Mouse (Mus musculus): ENCODE measurements around the gene Gm20605. TPM values are rescaled to one million over a fixed set of nuclear protein-coding genes. Genes with fewer than 3 reads are reported as not detected.

Gene Gm20605
- polyA plus RNA-seq, 1 experiment from 2014 or later, result 12.9 TPM

DNA sequence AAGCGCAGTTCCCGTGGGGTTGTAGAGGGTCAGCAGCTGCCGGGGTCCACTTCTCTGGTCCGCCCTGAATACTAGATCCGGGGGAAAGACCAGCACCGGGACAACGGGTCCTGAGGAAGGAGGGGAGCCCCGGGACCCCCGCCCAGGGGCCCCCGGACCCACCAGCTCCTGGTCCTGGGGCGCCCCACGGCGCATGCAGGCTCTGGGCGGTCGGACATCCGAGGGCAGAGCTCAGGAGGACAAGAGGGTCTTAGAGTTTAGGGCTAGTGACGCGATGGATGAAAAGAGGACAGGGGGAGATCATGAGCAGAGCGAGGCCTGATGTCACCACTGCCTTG is 28.7 kb upstream of the Gm20605 start:
- H3K36me3 ChIP-seq, result peaks cover 8% of the 10 kb centered on the region
- H3K4me2 ChIP-seq (replicated peaks), result peak overlapping the region; percentile 96
- no peaks in the 10 kb centered on the region for H3K27me3 ChIP-seq
- WGBS, result 2% methylated on average over 19 of the region's 19 CpGs
- ATAC-seq (ENCODE audit: low FRiP score, low read depth), result no peak; the same call in 1 of the 2 replicates
- H3K4me1 ChIP-seq, result peaks cover 34% of the 10 kb centered on the region
- peak overlapping the region; percentile 76 for H3K27ac ChIP-seq (replicated peaks)
- H3K9me3 ChIP-seq, result no peaks in the 10 kb centered on the region
- peak overlapping the region; percentile 86 for H3K9ac ChIP-seq (replicated peaks)
- H3K4me3 ChIP-seq, result peak overlapping the region; percentile 76

DNA sequence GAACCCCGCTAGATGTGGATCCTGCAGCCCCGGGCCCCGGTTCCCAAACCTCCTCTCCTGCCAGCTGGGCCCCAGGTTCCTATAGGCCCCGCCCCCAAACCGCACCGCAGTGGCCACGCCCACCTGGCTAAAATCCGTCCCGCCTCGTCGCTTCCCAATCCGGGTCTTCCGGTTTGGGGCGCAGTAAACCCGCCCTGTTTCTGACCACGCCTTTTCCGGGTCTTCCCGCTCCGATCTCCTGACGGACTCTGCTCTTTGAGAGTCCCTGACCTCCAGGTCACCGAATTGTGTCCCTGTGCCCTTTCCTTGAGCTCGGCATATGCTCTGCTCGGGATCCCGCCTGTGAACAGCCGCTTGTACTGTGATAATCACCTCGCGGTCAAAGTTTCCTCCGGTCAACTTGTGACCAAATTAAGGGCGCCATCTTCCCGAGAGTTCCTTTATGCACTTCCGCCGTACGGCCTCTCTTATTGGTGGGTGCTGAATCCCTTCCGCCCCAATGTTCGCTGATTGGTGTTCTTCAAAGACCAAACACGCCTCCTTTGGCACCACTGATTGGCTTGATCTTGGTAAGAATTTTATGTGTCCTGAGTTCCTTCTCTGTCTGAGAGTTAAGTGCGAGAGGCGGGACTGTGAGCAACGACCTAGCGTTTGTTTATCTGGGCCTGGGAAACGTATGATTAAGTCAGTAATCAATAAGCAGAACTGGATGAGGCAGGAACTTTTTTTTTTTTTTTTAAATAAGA is 28.2 kb upstream of the Gm20605 start, which contains the start of gene Mospd3:
Gene Mospd3, minus strand, starts transcription at position 440 of the 746 bp plus-strand sequence.
- Histone ChIP-seq H3K4me3 (peak within 1 kb of the TSS; percentile 76), H3K36me3 (peaks cover 11% of the 10 kb centered on the region), H3K9ac (replicated peaks) (peak within 1 kb of the TSS; percentile 86), H3K4me2 (replicated peaks) (peak within 1 kb of the TSS; percentile 96), H3K4me1 (peaks cover 34% of the 10 kb centered on the region), H3K9me3 (no peaks in the 10 kb centered on the region), H3K27me3 (no peaks in the 10 kb centered on the region), H3K27ac (replicated peaks) (peak within 1 kb of the TSS; percentile 76)
- peak; percentile 96 for ATAC-seq (ENCODE audit: low FRiP score, low read depth)
- WGBS, result under 1% methylated on average over 41 of the region's 41 CpGs

DNA sequence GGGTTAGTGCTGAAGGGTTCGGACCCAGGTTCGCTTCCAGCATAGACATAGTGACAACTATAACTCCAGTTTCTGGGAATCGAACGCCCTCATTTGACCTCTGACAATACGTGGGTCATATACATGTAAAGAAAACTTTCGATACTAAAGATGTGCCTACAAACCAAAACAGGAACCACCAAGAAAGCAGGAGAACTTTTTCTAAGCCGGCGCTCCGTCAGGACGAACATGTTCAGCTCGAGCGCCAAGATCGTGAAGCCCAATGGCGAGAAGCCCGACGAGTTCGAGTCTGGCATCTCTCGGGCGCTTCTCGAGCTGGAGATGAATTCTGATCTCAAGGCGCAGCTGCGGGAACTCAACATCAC is 27.6 kb upstream of the Gm20605 start:
- Histone ChIP-seq H3K4me3 (peak overlapping the region; percentile 76), H3K27ac (replicated peaks) (peak overlapping the region; percentile 36; the same call in 1 of the 2 replicates), H3K36me3 (peaks cover 11% of the 10 kb centered on the region), H3K4me2 (replicated peaks) (peak overlapping the region; percentile 96), H3K27me3 (no peaks in the 10 kb centered on the region), H3K4me1 (peaks cover 34% of the 10 kb centered on the region), H3K9me3 (no peaks in the 10 kb centered on the region), H3K9ac (replicated peaks) (peak overlapping the region; percentile 43)
- ATAC-seq (ENCODE audit: low FRiP score, low read depth), result no peak
- under 1% methylated on average over 22 of the region's 22 CpGs for WGBS

DNA sequence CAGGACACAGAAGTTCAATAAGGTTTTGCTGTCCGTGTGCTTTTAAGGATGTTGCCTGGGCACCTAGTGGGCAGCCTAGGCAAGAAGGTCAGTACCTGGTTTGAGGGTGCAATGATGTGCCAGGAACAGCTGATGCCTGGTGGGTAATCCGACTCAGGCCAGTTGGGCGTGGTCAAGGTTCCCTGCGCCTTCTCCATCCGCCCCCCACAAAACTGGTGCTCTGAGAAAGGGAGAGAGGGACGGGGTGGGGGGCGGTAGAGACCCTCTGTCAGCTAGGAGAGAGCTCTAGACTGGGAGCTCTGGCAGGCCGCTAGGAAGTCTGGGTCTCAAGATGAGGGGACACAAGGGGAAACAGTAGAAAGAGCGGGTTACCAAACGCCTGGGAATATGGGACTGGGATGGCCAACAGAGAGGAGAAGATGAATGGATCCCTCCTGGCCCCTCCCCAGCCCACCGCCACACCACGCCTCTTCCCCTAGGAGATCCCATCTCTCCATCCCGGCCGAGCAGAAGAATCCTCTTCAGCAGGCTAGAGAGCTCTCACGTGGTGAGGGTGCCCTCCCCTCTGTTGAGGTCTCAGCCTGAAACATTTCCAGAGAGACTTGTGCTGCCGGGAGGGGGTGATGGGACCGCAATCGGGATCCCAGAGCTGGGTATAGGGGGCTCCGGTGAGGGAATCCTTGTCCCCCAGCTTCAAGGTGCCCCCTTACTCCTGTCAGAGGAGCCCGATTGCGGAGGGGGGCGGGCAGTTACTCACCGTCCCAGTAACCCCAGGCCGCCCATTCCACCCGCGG is 20.9 kb upstream of the Gm20605 start:
- H3K9ac ChIP-seq (replicated peaks), result peak overlapping the region; percentile 28; the same call in 1 of the 2 replicates
- H3K27me3 ChIP-seq, result peaks cover 29% of the 10 kb centered on the region
- peaks cover 38% of the 10 kb centered on the region for H3K4me1 ChIP-seq
- no peak for ATAC-seq (ENCODE audit: low FRiP score, low read depth)
- H3K4me2 ChIP-seq (replicated peaks), result peak overlapping the region; percentile 39
- H3K9me3 ChIP-seq, result no peaks in the 10 kb centered on the region
- H3K36me3 ChIP-seq, result 0 out of 2 replicates have a peak, but pooled peaks cover 2% of the 10 kb centered on the region
- H3K27ac ChIP-seq (replicated peaks), result no peak overlapping the region
- H3K4me3 ChIP-seq, result peak overlapping the region; percentile 17
- 8% methylated on average over 26 of the region's 26 CpGs for WGBS

DNA sequence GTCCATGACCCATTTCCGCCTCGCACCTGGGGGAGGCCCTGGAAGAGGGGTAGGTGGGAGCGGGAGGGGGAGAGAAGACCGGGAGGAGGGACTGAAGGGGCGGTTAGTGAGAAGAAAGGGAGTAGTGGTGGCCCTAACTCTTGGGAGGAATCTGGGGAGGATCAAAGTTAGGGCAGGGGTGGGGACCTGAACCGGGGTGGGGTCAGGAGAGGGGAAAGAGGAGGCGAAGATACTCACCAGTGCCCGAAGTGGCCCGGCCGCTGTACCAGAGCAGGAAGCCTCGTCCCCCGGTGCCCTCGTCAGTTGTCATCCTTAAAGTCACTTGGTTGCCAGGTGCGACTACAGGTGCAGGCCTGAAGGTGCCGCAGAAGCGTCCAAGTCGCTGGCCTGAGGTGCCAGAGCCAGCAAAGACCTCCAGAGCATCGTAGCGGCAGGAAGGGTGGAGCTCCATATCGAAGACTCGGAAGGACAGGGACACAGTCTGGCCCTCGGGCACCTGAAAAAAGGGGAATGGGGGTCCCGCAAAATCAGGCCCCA is 20.3 kb upstream of the Gm20605 start:
- Histone ChIP-seq H3K4me1 (peaks cover 38% of the 10 kb centered on the region), H3K27ac (replicated peaks) (no peak overlapping the region), H3K4me3 (peak overlapping the region; percentile 17), H3K9ac (replicated peaks) (peak overlapping the region; percentile 28; the same call in 1 of the 2 replicates), H3K9me3 (no peaks in the 10 kb centered on the region), H3K36me3 (0 out of 2 replicates have a peak, but pooled peaks cover 2% of the 10 kb centered on the region), H3K27me3 (peaks cover 29% of the 10 kb centered on the region), H3K4me2 (replicated peaks) (peak overlapping the region; percentile 39)
- ATAC-seq (ENCODE audit: low FRiP score, low read depth), result no peak
- 18% methylated on average over 23 of the region's 23 CpGs for WGBS

DNA sequence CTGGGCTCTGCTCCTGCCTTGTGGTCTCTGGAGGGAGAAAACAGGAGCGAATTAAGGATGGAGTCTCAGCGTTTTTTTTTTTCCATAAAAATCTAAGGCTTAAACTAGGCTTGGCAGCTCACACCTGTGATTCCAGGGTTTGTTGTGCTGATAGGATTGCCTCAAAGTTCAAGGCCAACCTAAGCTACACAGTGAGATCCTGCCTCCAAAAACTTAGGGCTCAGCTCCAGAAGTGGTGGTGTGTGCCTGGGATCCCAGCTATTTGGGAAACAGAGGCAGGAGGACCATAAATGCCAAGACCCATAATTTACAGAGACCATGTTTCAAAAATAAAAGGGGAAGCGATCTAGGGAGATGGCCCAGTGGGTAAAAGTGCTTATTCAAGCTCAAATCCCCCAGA is 19.7 kb upstream of the Gm20605 start:
- Histone ChIP-seq H3K27me3 (peaks cover 29% of the 10 kb centered on the region), H3K27ac (replicated peaks) (no peak overlapping the region), H3K4me3 (no peak overlapping the region), H3K9ac (replicated peaks) (no peak overlapping the region), H3K9me3 (no peaks in the 10 kb centered on the region), H3K4me1 (peaks cover 38% of the 10 kb centered on the region), H3K36me3 (0 out of 2 replicates have a peak, but pooled peaks cover 2% of the 10 kb centered on the region), H3K4me2 (replicated peaks) (no peak overlapping the region)
- 65% methylated on average over 3 of the region's 3 CpGs for WGBS
- no peak for ATAC-seq (ENCODE audit: low FRiP score, low read depth)

DNA sequence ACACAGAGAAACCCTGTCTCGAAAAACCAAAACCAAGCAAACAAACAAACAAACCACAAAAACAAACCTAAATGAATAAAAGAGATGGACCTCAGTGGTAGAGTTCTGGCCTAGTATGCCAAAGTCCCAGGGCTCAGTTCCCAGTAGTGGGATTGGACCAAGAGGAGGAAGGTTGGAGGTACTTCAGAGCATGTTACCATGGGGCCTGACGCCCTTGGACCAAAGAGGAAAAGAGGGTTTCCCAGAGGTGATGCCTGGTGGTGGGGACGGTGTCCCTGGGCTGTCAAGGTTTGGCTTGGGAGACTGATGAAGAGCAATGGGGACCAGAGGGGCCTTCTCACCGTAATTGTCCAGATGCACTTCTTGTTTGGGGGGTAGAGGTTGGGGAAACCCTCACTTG is 18.9 kb upstream of the Gm20605 start:
- Histone ChIP-seq H3K4me3 (no peak overlapping the region), H3K4me1 (peaks cover 38% of the 10 kb centered on the region), H3K9ac (replicated peaks) (no peak overlapping the region), H3K36me3 (0 out of 2 replicates have a peak, but pooled peaks cover 2% of the 10 kb centered on the region), H3K27ac (replicated peaks) (no peak overlapping the region), H3K4me2 (replicated peaks) (no peak overlapping the region), H3K27me3 (peaks cover 29% of the 10 kb centered on the region), H3K9me3 (no peaks in the 10 kb centered on the region)
- WGBS, result 67% methylated on average over 4 of the region's 4 CpGs
- no peak for ATAC-seq (ENCODE audit: low FRiP score, low read depth)

DNA sequence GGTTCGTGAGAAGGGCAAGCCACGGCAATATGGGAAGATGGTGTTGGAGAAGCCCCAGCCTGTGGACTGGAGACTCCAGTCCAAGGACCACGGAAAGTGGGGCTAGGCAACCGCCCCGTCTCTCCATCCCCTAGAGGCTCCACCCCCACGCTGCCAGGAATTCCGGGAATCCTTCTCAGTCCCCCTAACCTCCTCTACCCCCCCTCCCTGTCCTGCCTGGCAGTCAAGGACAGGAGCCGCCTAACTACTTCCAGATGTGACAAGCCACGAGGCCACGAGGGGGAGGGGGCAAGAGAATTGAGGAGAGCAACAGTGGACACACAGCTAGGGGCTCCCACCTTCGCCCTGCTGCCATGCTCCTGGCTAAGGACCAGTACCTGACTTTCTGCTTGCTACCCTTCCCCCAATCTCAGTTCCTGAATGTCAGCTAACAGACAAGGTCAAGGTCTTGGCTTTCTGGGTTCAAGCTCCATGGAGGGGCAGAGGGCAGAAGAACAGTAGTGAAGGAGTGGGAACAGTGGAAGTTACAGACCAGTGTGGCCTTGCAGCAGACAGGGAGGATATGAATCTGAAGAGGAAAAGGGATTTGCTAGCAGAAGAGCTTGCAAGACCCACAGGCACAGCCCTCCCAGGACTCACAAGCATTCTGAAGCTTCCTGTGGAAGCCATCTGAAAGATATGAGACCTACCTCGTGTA is 18.3 kb upstream of the Gm20605 start:
- no peak for ATAC-seq (ENCODE audit: low FRiP score, low read depth)
- H3K4me2 ChIP-seq (replicated peaks), result peak overlapping the region; percentile 23; the same call in 1 of the 2 replicates
- H3K9me3 ChIP-seq, result no peaks in the 10 kb centered on the region
- WGBS, result 21% methylated on average over 11 of the region's 12 CpGs
- H3K27me3 ChIP-seq, result peaks cover 29% of the 10 kb centered on the region
- peak overlapping the region; percentile 66 for H3K27ac ChIP-seq (replicated peaks)
- H3K4me1 ChIP-seq, result peaks cover 38% of the 10 kb centered on the region
- H3K4me3 ChIP-seq, result no peak overlapping the region
- 0 out of 2 replicates have a peak, but pooled peaks cover under 1% of the 10 kb centered on the region for H3K36me3 ChIP-seq
- H3K9ac ChIP-seq (replicated peaks), result 0 out of 2 replicates have a peak overlapping the region, but pooled peaks have one; percentile 17

DNA sequence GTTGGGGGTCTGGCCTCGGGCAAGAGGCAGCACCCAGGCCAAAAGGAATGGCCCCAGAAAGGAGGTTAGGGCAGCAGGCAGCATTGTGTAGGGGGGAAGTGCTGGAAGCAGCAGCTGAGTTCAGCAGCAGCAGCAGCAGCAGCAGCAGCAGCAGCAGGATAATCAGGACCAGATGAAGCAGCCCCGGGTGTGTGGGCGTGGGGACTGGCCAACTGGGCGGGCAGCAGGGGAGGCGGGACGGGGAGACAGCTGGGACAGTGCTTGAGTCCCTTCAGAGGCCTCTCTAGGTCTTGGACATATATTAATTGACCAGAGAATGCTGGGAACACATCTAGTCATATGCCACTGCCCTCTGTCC is 17.8 kb upstream of the Gm20605 start:
- Histone ChIP-seq H3K36me3 (no peaks in the 10 kb centered on the region), H3K9me3 (no peaks in the 10 kb centered on the region), H3K4me3 (no peak overlapping the region), H3K27me3 (peaks cover 29% of the 10 kb centered on the region), H3K4me2 (replicated peaks) (no peak overlapping the region), H3K9ac (replicated peaks) (no peak overlapping the region), H3K4me1 (peaks cover 38% of the 10 kb centered on the region), H3K27ac (replicated peaks) (peak overlapping the region; percentile 66)
- ATAC-seq (ENCODE audit: low FRiP score, low read depth), result no peak
- 15% methylated on average over 6 of the region's 6 CpGs for WGBS

DNA sequence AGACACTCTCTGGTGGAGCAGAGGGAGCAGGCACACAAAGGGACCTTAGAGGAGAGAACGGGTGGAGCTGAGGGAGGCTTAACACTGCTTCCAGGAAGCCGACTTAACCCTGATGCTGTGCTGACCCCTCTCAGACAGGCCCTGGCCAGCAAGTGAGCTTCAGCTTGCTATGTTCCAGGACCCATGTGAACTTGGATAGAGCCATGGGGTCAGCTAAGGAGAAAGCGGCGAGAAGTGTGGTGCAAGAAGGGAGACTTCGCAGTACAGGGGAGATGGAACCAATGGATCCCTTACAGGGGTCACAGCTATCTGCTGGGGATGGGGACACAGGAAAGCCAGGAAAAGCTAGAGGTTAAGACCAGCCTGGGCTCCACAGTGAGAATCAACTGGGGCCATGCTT is 15.9 kb upstream of the Gm20605 start:
- H3K4me2 ChIP-seq (replicated peaks), result no peak overlapping the region
- ATAC-seq (ENCODE audit: low FRiP score, low read depth), result no peak
- H3K9me3 ChIP-seq, result no peaks in the 10 kb centered on the region
- whole genome bisulfite sequencing, result 64% methylated on average over 5 of the region's 5 CpGs
- H3K27ac ChIP-seq (replicated peaks), result peak overlapping the region; percentile 42; the same call in 1 of the 2 replicates
- no peak overlapping the region for H3K4me3 ChIP-seq
- peaks cover 20% of the 10 kb centered on the region for H3K27me3 ChIP-seq
- H3K4me1 ChIP-seq, result peaks cover 34% of the 10 kb centered on the region
- no peak overlapping the region; the same call in 1 of the 2 replicates for H3K9ac ChIP-seq (replicated peaks)
- no peaks in the 10 kb centered on the region for H3K36me3 ChIP-seq

DNA sequence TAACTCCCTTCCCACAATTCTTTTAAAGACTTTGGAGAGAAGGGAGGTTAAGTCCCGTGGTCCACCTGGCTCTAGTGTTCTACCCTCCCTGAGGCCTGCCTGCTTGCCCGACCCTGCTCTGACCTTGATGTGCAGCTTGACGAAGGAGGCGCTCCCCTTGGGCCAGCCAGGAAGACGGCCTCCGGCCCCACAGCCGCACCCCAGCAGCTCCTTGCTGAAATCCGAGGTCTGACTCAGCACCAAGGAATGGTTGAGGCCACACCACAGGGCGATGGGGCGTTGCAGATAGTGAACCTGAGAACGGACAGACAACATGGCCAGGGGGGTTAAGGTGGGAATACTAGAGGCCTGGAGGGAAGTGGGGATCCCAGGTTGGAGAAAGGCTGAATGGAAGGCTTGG is 15.4 kb upstream of the Gm20605 start, which contains the start of gene Pcolce:
Gene Pcolce, minus strand, starts transcription at position 235 of the 400 bp plus-strand sequence.
- 65% methylated on average over 11 of the region's 11 CpGs for WGBS
- no peaks in the 10 kb centered on the region for H3K36me3 ChIP-seq
- H3K4me2 ChIP-seq (replicated peaks), result 0 out of 2 replicates have a peak within 1 kb of the TSS, but pooled peaks have one; percentile 5
- ATAC-seq (ENCODE audit: low FRiP score, low read depth), result no peak
- peak within 1 kb of the TSS; percentile 32; the same call in 1 of the 2 replicates for H3K9ac ChIP-seq (replicated peaks)
- peak within 1 kb of the TSS; percentile 42; the same call in 1 of the 2 replicates for H3K27ac ChIP-seq (replicated peaks)
- peaks cover 16% of the 10 kb centered on the region for H3K27me3 ChIP-seq
- peaks cover 29% of the 10 kb centered on the region for H3K4me1 ChIP-seq
- H3K9me3 ChIP-seq, result no peaks in the 10 kb centered on the region
- H3K4me3 ChIP-seq, result no peak within 1 kb of the TSS
